Comparison of ENCODE assay signal across 14 mouse cellular contexts in the genomic region with DNA sequence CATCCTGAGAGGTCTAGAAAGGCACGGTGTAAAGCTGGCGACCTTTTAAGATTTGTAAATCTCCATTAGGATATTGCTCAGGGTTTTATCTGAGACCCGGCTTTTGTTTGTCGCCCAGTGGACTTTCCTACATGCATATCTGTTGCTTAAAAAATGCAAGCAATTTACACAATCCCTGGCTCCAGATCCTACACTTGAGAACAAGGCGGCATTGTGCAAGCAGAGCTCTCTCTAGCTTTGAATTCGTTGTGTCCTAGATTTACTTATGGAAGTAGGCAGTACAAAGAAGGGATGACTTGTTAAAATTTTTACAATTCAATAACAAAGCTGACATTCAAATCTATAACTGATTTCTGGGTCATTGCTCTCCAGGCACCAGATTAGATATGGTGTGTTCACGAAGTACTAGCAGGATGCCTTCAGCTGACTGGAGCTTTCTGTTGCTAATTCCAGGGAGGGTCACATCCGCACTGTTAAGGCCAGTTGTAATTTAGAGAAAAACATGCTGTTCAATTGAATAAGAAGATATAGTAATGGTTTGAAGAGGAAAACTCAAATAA.
A peak's percentile ranks its signal among the peaks of the same experiment; 100 is the strongest.
DNase-seq lines count a peak whose midpoint lies in the region; ATAC-seq and TF ChIP-seq lines count a peak whose summit lies in the region.
"Had no signal": no experiment of that assay in that cellular context is flagged by ENCODE, and none has a peak within 500 bp of the region (broad histone marks: within the 10 kb centered on the region; RNA-seq: fewer than 3 reads in every experiment).

No protein-coding gene starts in this region.

- no peak for ATAC-seq in heart, embryonic 14.5 days (ENCODE audit: insufficient number of reproducible peaks, insufficient read depth, low FRiP score, low read depth)
- 0 out of 2 replicates have a peak, but pooled peaks have one; percentile 27 for ATAC-seq in liver, embryonic 16.5 days (ENCODE audit: low read depth)
- no peak for ATAC-seq in liver, embryonic 12.5 days
- ATAC-seq in midbrain, embryonic 15.5 days (replicated peaks) = no peak

- H3K27me3 ChIP-seq in heart, embryonic 14.5 days (ENCODE audit: control insufficient read depth, insufficient read depth, low read length) = no peaks in the 10 kb centered on the region
- H3K27me3 ChIP-seq in liver, embryonic 16.5 days (ENCODE audit: control insufficient read depth, insufficient read depth, low read depth, low read length) = no peaks in the 10 kb centered on the region
- H3K27me3 ChIP-seq in liver, embryonic 12.5 days (replicated peaks) = no peaks in the 10 kb centered on the region
- H3K27me3 ChIP-seq in midbrain, embryonic 15.5 days (replicated peaks) = no peaks in the 10 kb centered on the region
- H3K27me3 ChIP-seq: CH12.LX; kidney, embryonic 15.5 days; lung, embryonic 15.5 days had no signal

- WGBS in heart, embryonic 14.5 days = 14% methylated on average over 8 of the region's 8 CpGs
- 54% methylated on average over 8 of the region's 8 CpGs for WGBS in liver, embryonic 16.5 days (ENCODE audit: insufficient replicate concordance)
- 66% methylated on average over 8 of the region's 8 CpGs for WGBS in liver, embryonic 12.5 days (ENCODE audit: insufficient replicate concordance)
- 43% methylated on average over 8 of the region's 8 CpGs for WGBS in midbrain, embryonic 15.5 days

- peak overlapping the region; percentile 24 for H3K4me2 ChIP-seq in heart, embryonic 14.5 days (ENCODE audit: low read length)
- H3K4me2 ChIP-seq in liver, embryonic 16.5 days (ENCODE audit: low read depth, low read length) = no peak overlapping the region
- no peak overlapping the region for H3K4me2 ChIP-seq in liver, embryonic 12.5 days
- no peak overlapping the region for H3K4me2 ChIP-seq in midbrain, embryonic 15.5 days
- H3K4me2 ChIP-seq: kidney, embryonic 15.5 days; lung, embryonic 15.5 days had no signal

- no peaks in the 10 kb centered on the region for H3K36me3 ChIP-seq in heart, embryonic 14.5 days (ENCODE audit: control insufficient read depth, insufficient read depth, low read length)
- H3K36me3 ChIP-seq in liver, embryonic 16.5 days (ENCODE audit: control insufficient read depth, insufficient read depth) = no peaks in the 10 kb centered on the region
- no peaks in the 10 kb centered on the region for H3K36me3 ChIP-seq in liver, embryonic 12.5 days
- H3K36me3 ChIP-seq in midbrain, embryonic 15.5 days (replicated peaks) = no peaks in the 10 kb centered on the region
- H3K36me3 ChIP-seq: kidney, embryonic 15.5 days; lung, embryonic 15.5 days had no signal

- peak overlapping the region; percentile 41 to 70 for H3K27ac ChIP-seq in heart, embryonic 14.5 days (replicated peaks in 1 of 2; ENCODE audit: control insufficient read depth in 1 of 2, insufficient read depth in 1 of 2, low read depth in 2 of 2, low read length in 2 of 2)
- no peak overlapping the region for H3K27ac ChIP-seq in liver, embryonic 16.5 days (ENCODE audit: low read length)
- no peak overlapping the region for H3K27ac ChIP-seq in liver, embryonic 12.5 days
- peak overlapping the region; percentile 92 for H3K27ac ChIP-seq in cortical plate, adult 2 months (ENCODE audit: insufficient read depth, low read length)
- H3K27ac ChIP-seq in midbrain, embryonic 15.5 days = peak overlapping the region; percentile 4; the same call in 1 of the 2 replicates
- H3K27ac ChIP-seq: kidney, embryonic 15.5 days; lung, embryonic 15.5 days had no signal

- no peak for TF ChIP-seq CTCF in cortical plate, adult 2 months (IDR thresholded peaks at IDR 0.05; ENCODE audit: extremely low read depth, insufficient read depth, low read length)

- no peak for DNase-seq in heart, postnatal 14 days
- no peak for DNase-seq in thymus, postnatal 14 days
- DNase-seq in left cerebral cortex, adult 18-20 months (ENCODE audit: low spot score in 2 of 2) = no peak
- DNase-seq: cerebellum, postnatal 25 days; layer of hippocampus, postnatal 36 days had no signal

- TF ChIP-seq POLR2A in cortical plate, adult 2 months (IDR thresholded peaks at IDR 0.05; ENCODE audit: extremely low read depth, insufficient read depth, low read length) = no peak

- H3K4me3 ChIP-seq in heart, embryonic 14.5 days (ENCODE audit: control insufficient read depth in 1 of 2, insufficient read depth in 1 of 2, low read depth in 1 of 2, low read length in 2 of 2) = no peak overlapping the region
- H3K4me3 ChIP-seq in liver, embryonic 16.5 days (ENCODE audit: low read depth, low read length) = no peak overlapping the region
- no peak overlapping the region for H3K4me3 ChIP-seq in liver, embryonic 12.5 days
- H3K4me3 ChIP-seq in cortical plate, adult 2 months (ENCODE audit: insufficient read depth, low read length) = no peak overlapping the region
- no peak overlapping the region for H3K4me3 ChIP-seq in midbrain, embryonic 15.5 days
- H3K4me3 ChIP-seq: kidney, embryonic 15.5 days; lung, embryonic 15.5 days; myocyte had no signal

- H3K4me1 ChIP-seq in heart, embryonic 14.5 days (ENCODE audit: control insufficient read depth in 2 of 2, insufficient read depth in 2 of 2, low read length in 2 of 2) = peaks cover 6 to 9% of the 10 kb centered on the region in 2 experiments; a peak in 3 of 4 replicates
- H3K4me1 ChIP-seq in liver, embryonic 16.5 days (ENCODE audit: control insufficient read depth, low read depth, low read length) = no peaks in the 10 kb centered on the region
- no peaks in the 10 kb centered on the region for H3K4me1 ChIP-seq in liver, embryonic 12.5 days
- H3K4me1 ChIP-seq in cortical plate, adult 2 months (ENCODE audit: control insufficient read depth, insufficient read depth, low read length) = peaks cover 5% of the 10 kb centered on the region; the same call in 1 of the 2 replicates
- H3K4me1 ChIP-seq in midbrain, embryonic 15.5 days = no peaks in the 10 kb centered on the region

- H3K9ac ChIP-seq in heart, embryonic 14.5 days (ENCODE audit: low read length) = no peak overlapping the region
- no peak overlapping the region for H3K9ac ChIP-seq in liver, embryonic 16.5 days (ENCODE audit: low read depth, low read length)
- no peak overlapping the region for H3K9ac ChIP-seq in liver, embryonic 12.5 days
- no peak overlapping the region for H3K9ac ChIP-seq in midbrain, embryonic 15.5 days
- H3K9ac ChIP-seq: kidney, embryonic 15.5 days; lung, embryonic 15.5 days had no signal

- intact Hi-C loops in heart, postnatal 14 days (cut with DNase I) = no loop called here

- no peaks in the 10 kb centered on the region for H3K9me3 ChIP-seq in heart, embryonic 14.5 days (ENCODE audit: control insufficient read depth, low read length)
- no peaks in the 10 kb centered on the region for H3K9me3 ChIP-seq in liver, embryonic 16.5 days (replicated peaks; ENCODE audit: control insufficient read depth, low read length)
- H3K9me3 ChIP-seq in liver, embryonic 12.5 days (replicated peaks) = no peaks in the 10 kb centered on the region
- no peaks in the 10 kb centered on the region for H3K9me3 ChIP-seq in midbrain, embryonic 15.5 days
- H3K9me3 ChIP-seq: kidney, embryonic 15.5 days; lung, embryonic 15.5 days had no signal

Comparison
In these comparisons a context has a peak if more than half of its experiments do, and no peak if none do; other contexts are left out.
1. H3K27ac ChIP-seq: peak in heart, embryonic 14.5 days (2 of 2), cortical plate, adult 2 months (single experiment) and midbrain, embryonic 15.5 days (single experiment); none in liver, embryonic 16.5 days (single experiment) and liver, embryonic 12.5 days (single experiment).